Mouse (Mus musculus): Measurements from ENCODE around the gene Tbx22. TPM values are rescaled to one million over a fixed set of nuclear protein-coding genes. Genes with fewer than 3 reads are reported as not detected.

Gene Tbx22
- not detected for polyA plus RNA-seq (2017; shearing (Covaris generic))

DNA sequence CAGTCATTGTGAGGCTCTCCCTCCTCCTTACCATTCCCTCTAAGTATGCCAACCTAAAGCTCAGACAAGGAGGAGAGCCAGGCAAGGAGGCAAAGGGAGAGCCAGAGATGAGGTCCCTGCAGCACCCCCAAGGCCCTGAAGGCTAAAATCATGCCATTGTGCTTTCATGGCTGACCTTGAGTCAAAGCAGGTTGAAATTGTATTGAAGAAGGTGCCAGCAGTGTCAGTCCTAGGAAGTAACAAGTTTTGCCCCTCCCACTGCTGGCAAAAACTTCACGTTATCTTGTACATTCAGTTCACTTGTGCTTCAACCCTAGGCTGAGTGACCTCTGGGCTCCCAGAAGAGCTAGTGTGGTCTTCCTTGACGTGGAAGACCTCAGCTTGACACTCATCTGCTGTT lies at the start of gene Tbx22:
Gene Tbx22, plus strand, starts transcription at position 301 of the 400 bp plus-strand sequence.

Other genes with a start within 250 kb of the Tbx22 start
- gene Tent5d, start 124.6 kb downstream of the Tbx22 start, polyA plus RNA-seq (2017; shearing (Covaris generic)): not detected
- 25.8 TPM for gene 2610002M06Rik, start 148.4 kb downstream of the Tbx22 start, polyA plus RNA-seq (2017; shearing (Covaris generic))